Mouse (Mus musculus): ENCODE measurements around the gene Tekt5. TPM values are rescaled to one million over a fixed set of nuclear protein-coding genes. Genes with fewer than 3 reads are reported as not detected.

Tekt5 gene
- total RNA-seq (2022): under 1 TPM in 1 of 4 experiments, not detected in 3; 0.22 TPM

DNA sequence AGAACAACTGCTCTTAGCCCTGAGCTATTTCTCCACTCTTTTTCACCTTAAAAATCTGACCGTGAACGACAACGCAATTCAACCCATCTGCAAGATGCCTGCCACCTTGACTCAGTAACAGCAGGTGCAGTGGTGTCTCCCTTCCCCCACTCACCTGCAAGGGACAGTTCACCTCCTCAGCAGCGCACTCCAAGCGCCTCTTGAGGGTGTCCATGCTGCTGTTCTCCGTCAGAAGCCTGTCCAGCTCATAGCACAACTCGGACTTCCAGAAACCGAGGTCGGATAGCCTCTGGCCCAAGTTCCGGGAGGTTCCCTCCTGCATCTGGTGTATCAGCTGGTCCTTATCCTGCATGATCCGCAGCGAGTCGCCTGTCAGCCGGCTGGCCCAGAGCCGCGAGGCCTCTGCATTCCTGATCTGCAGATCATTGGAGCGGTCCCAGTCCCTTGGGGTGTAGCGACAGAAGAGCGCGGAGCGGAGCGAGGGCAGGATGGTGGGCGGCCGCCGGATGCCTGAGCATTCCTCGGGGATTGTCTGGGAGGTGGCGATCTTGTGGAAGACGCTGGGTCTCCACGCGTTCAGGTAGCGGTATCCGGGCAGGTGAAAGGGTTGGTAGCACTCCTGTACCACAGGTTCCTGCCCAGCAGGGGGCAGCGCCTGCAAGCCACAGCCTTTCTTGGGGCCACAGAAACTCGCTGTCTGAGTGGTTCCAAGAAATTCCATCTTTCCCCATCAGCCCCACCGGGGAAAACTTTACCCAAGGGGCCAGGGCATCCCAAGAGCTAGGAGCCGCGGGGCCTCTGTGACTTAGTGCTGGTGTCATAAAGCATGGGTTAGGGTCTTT lies at the start of gene Tekt5:
TSS of gene Tekt5 (minus strand) at position 792 of the 842 bp plus-strand sequence.
- no peak for DNase-seq (ENCODE audit: low spot score)

DNA sequence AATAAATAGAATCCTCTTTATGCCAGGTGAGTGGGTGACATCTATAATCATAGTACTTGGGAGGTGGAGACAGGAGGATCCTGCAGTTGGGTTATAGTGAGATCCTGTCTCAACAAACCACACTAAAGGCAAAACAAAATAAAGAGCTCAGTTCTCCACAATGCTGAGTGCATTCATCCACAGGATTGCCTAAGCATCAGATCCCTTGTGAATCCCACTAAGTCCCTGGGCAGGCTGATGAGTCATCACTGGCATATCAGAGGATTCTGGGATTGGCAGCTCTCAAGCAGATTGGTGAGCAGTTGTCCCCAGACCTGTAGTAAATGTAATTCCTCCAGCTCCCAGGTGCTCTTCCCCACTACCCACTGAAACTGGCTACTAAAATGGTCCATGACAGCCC lies 48.4 kb upstream of the Tekt5 start:
- DNase-seq (ENCODE audit: low spot score): no peak

DNA sequence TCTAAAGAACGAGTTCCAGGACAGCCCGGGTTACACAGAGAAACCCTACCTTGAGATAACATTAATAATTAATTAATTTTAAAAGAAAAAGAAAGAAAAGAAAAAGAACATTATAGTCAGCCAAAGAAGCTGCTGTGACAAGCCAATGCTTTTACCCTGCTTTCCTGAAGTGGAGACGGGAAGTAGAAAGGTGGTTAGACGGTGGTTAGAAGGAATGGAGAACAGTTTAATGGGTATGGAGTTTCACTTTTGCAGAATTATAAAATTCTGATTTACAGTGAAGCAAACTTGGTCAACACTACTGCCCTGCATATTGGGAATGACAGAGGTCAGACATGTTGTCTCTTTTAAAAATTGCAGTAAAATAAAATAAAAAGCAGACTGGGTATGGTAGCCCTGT lies 46.5 kb upstream of the Tekt5 start:
- DNase-seq (ENCODE audit: low spot score): no peak

DNA sequence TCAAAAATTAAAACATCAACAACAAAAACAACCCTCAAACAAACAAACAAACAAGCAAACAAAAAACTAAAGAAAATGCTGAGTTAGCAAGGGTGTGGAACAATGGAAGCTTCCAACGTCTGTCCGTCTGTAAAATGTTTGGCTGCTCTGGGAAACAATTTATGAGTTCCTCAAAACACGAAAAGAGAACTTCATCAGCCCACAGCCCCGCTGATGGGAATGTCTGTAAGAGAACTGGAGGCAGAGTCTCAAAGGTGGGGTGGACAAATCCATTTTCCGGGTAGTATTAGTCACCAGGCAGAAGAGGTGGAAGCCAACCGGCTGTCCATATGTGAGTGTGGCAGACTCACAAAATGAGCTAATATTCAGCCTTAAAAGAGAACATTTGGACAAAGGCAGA lies 46.0 kb upstream of the Tekt5 start:
- DNase-seq (ENCODE audit: low spot score): no peak

DNA sequence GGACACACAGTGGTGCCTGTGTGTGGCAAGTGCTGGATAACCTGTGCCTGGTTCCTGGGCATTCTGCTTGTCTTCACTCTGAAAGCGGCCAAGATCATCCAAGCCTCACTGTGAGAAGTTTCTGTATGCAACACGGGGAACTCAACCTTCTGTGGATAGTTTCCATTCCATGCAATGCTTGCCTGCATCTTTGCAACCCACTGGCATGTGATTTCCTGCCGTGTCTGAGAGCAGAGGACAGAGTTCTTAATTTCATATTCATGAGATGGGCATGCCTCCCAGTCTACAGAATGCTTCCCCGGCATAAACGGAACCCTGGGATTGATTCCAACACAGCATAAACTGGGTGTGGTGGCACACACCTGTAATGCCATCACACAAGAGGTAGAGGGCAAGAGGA lies 42.8 kb upstream of the Tekt5 start:
- no peak for DNase-seq (ENCODE audit: low spot score)

DNA sequence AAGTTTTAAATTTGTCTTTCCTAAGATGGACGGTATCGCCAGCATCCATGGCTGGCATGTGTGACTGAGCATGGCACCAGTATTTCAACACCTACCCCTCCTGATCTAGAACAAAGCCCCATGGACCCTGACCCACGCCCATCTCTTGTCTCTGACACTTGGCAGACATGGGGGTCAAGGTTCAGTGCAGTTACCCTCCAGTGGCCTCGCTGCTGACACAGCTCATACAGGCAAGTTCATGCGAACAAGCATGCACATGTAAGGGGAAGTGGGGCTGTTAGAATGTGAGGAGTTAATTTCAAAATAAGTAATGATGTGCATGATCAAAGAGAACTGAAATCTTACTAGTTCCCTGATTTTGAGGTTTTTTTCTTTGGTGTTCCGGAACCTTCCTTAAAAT lies 40.9 kb upstream of the Tekt5 start:
- no peak for DNase-seq (ENCODE audit: low spot score)

DNA sequence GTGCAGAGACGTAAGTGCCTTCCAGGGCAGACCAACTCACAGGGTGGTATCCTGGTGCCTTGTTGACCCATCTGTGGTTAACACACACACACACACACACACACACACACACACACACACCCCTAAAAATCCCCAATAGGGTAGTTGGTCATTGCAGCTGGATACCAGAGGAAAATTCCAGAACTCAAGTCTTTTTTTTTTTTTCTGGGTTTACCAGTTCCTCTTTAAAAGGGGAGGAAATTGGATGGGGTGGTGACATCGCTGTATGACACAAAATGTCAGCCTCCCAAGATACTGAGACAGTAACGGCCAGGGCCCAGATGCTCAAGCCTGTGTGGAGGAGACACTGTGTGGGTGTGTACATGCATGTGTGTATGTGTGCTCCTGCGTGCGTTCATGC lies 38.1 kb upstream of the Tekt5 start:
- no peak for DNase-seq (ENCODE audit: low spot score)

DNA sequence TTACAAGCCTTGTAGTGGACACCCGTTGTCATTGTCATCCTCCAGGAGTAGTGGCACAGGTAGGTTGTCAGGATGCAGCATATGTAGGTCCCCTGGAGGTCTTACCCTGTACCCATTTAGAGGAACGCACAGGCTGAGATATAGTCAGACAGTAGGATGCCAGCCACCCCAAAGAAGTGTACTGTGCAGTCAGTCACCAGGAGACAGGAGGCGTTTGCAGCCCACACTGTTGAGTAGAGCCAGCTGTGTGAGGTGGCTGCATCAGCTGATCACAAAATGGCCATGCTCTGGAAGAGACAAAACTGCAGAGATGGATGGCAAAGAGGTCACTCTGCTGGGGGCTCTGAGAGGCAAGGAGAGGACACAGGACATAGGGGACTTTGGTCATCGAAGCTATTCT lies 37.1 kb upstream of the Tekt5 start:
- no peak for DNase-seq (ENCODE audit: low spot score)

DNA sequence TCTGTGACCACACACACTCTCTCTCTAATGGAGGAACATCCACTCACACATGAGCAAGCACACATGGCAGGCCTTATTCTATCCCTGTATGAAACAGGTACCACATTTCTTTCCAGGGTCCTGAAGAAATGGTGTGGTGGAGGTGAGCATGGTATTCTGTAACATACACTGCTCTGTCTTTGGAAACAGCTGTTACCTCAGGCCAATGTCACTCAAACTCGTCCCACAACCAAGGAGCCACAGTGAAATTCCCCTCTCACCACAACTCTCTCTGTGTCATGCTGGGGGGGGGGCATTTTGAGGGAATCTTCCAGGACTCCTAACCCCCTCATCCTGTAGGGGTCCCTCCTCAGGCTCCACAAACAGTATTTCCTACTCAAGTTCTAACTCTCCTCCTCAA lies 36.6 kb upstream of the Tekt5 start:
- DNase-seq (ENCODE audit: low spot score): no peak

DNA sequence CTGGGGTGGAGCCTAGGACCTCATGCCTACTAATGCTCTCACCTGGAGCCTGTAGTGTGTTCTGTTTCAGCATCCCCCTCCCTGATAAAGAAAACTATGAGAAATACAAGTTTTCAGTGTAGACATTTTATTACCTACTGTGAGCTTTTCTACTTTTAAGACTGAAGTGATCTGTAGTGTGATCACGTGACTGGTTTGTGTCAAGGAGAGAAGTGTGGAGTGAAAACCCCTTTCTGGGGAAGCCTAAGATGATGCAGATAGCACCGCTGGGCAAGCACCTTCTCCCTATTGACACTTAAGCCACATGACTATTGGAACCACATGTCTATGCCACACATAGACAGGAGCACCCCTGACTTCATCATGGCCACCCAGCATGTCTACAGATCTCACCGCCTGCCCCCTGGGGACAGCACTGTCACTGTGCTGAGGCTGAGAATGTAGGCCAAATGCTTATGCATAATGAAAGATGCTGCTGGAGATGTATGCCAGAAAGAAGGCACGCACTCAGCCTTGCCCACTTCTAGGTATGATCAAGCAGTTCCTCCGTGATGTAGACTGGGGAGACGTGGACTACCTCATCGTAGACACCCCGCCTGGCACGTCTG lies 25.3 kb upstream of the Tekt5 start:
- DNase-seq (ENCODE audit: low spot score): no peak

DNA sequence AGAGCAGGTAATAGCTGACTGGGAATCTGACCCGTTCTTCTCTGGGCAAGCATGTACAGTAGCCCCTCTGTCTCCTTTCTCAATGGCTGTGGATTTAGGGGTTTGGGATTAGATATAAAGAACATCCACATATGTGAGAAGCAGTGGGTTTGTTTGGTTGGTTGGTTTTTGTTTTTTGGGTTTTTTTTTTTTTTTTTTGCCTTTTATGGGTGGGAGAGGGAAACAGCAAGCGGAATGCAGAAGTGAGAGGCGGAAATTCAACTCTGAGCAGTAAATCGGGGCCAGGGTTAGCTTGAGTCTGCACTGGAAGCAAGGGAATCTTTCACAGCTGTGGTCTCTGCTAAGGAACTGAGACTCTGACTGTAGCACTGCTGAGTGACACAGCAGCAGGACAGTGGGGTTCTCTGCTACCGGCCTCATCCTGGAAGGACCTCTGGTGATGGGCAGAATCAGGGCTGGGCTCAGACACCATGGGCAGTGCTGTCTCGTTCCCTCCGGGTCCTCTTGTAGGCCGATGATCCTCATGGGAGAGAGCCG lies 22.5 kb upstream of the Tekt5 start:
- no peak for DNase-seq (ENCODE audit: low spot score)

DNA sequence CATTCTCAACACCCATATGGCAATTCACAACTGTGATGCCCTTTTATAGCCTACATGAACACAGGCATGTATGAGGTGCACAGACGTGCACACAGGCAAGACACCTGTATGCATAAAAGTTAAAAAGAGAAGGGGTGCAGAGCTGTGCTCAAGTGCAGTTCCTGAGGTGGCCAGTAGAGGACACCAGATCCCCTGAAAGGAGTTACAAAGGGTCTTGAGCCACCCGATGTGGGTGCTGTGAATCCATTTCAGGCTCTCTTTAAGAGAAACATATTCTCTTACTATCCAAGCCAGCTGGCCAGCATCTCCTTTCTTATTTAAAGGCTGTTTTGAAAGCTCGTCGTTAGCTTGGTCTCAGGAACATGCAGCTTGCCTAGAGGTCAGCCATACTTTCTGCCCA lies 21.6 kb upstream of the Tekt5 start:
- no peak for DNase-seq (ENCODE audit: low spot score)

DNA sequence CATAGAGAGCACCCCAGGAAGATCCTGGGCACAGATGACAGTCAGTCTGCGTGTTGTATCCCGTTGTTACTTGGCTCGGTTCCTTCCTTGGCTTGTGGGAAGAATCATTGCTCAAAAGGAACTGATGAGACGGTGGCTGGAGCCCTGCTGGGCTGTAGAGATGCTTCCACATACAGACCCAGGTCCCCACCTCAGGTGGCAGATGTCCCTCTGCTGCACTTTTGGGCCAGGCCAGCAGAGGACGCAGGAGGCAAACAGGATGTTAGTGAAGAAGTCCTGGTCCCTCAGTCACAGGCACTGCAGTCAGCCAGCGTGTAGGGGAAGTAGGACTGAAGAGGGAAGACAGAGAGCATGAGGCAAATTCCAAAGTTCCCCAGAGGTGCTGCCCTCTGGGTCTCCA lies 20.7 kb upstream of the Tekt5 start:
- peak; percentile 35 for DNase-seq (ENCODE audit: low spot score)

DNA sequence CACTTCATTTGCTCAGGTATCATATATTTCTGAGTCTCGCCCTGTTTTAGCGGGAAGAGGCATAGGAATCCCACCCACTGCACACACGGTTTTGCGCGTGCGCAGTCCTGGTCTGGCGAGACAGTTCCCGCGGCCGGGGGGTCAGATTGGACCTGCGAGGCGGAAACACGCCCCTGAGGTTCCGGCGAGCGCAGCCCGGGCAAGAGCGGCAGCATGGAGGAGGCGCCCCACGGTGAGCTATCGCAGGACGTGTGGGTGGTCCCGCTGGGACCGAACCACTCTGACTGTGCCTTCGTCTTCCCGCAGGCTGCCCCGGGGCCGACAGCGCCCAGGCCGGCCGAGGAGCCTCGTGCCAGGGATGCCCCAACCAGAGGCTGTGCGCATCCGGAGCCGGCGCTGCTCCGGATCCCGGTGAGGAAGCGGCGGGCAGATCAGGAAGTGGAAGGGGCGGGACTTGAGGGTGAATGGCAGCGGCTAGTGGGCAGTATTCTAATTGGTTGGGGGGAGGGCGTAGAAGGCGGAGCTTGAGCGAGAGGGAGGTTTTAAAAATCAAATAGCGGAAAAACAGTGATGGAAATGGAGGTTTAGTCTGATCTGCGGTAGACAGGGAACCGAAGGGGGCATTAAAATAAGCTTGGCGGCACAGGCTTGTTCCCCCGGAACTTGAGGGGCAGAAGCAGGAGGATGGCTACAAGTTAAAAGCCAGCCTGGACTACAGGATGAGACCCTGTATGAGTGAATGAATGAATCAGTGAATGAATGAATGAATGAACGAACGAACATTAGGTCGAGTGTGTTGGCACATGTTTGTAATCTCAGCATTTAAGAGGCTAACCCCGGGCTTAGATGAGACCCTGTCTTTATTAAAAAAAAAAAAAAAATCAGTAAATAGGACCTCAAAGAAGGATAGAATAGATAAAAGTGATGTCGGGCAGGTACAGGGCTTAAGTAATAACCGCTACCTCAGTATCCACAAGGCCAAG lies 16.8 kb upstream of the Tekt5 start, which contains the start of gene Nubp1:
TSS of gene Nubp1 (plus strand) at position 185 of the 983 bp plus-strand sequence.
- DNase-seq (ENCODE audit: low spot score): peak; percentile 94

DNA sequence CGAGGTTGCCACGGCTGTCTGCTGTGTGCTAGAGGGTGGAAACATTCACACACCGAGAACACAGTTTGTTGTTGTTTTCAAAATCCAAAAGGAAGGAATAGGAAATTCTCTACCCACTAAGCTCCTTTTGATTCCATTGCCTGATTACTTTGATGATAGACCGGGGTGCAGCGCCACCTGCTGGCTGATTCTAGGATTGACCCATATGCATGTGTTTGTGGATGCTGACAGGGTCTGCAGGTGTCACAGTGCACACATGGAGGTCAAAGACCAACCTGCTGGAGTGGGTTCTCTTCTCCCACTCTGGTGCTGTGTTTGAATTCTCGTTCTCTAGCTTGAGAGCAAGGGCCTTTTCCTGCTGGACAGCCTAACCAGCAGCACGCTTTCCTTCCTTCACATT lies 3.9 kb upstream of the Tekt5 start:
- DNase-seq (ENCODE audit: low spot score): peak; percentile 83

DNA sequence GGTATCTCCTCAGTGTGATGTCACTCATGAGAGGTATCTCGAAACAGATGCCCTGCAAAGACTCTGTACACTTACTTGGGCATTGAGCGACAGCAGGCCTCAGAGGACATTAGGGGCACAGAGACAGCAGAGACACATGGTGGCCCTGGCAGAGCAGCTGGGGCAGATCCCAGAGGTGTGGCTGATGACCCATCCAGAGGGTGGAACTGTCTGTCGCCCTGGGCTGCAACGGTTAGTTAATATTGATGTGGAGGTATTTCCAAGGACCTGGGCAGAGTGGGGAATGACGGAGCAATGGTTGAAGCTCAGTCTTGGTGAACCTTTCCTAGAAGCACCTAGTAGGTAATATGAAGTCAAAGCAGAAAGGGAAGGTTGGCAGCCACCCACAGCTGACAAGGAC lies 3.5 kb upstream of the Tekt5 start:
- no peak for DNase-seq (ENCODE audit: low spot score)

DNA sequence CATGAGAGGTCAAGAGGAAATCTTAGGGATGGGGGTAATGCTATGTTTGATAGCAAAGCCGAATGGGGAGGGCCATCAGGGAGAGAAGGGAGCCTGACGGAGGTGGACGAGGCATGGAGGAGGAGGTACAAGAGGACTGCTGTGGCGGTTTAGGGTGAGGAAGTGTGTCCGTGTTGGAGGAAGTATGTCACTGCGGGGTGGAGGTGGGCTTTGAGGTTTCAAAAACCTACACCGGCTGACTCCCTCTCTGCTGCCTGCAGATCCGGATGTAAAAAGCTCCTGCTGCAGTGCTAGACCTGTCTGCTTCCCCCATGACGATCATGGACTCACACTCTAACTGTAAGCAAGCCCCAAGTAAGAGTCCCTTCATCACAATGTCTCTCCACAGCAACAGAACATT lies 2.7 kb downstream of the Tekt5 start:
- no peak for DNase-seq (ENCODE audit: low spot score)

DNA sequence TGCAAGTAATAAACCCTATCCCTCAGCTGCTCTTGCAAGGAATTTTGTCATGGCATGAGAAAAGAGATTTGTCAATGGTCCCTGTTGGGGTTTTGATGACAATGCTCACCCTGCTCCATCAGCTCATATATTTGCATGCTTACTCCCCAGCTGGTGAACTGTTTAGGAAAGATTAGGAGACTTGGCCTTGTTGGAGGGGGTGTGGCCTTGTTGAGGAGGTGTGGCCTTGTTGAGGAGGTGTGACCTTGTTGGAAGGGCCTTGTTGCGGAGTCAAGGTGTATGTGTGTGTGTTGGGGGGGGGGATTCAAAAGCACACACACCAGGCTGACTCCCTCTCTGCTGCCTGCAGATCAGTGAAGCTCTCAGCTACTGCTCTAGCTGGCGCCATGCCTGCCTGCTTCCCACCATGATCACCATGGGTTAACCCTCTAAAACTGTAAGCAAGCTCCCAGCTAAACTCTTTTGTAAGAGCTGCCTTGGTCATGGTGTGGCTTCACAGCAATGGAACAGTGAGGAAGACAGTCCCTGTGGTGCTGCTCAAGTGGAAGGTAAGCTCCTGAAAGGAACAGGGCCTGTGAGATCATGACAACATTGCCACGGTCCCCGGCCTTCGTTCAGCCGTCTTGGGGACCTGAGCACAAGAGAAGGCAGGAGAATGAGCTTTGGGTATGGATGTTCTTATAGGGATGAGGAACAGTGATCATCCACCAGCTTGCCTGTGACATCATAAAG lies 6.5 kb downstream of the Tekt5 start:
- no peak for DNase-seq (ENCODE audit: low spot score)

DNA sequence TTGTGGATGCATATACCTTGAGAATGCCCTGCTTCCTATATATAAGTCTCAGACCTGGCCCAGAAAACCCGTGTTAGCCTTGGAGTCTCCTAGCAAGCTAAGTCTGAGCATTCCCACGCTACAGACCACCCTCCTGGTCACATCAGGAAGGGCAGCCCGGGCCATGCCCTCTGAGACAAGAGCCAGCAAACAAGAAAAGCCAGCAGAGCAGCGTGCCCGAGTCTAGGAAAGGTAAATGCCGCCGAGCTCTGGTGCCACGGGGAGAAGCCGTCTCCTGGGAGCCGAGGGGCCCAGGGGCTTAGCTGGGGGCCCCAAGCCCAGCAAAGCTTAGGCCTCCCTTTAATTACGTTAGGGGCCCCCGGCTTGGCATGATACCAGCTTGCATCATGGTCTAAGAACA lies 10.0 kb downstream of the Tekt5 start:
- no peak for DNase-seq (ENCODE audit: low spot score)

DNA sequence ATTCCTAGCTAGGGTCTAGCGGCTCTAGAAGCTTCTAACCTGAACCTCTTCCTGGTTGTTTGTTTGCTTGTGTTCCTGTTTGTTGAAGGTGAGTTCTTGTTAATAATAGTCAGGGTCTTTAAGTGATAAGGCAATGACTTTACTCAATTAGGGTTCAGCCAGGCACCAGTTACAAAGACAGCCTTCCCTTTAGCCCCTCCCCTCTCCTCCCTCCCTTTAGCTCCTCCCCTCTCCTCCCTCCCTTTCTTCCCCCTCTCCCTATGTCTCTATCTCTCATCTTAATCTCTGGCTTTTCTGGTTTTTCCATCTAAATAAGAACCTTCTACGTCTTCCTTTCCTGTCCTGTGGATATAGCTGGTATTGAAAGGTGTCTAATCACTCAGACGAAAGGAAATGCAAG lies 10.7 kb downstream of the Tekt5 start:
- DNase-seq (ENCODE audit: low spot score): no peak

DNA sequence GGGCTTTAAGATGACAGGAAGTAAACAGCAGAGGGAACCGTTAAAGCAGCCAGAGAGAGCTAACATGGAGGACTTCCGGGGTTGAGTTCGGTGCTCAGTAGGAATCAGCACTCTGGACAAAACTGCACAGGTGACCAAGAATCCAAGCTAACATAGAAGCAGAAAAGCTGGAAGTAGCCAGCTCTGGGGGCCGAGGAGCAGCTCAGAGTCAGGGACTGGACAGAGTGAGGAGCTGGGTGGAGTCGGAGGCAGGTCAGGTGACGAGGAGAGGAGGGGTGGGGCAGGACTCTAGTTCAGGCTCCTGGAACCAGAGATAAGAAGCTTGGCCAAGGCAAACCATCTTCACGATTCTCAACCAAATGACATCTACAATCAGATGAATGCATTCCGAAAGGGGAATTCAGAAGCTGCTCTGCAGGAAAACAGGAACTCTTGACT lies 11.2 kb downstream of the Tekt5 start:
- DNase-seq (ENCODE audit: low spot score): no peak

Data from heart, adult 8-10 months (tissue).